Mouse (Mus musculus): ENCODE measurements at regions not wholly inside any gene's neighbourhood (a gene's known extent, or its start where the extent isn't known, plus 50 kb on each side); places are given as distances from the start of the nearest gene placed in this dataset.

DNA sequence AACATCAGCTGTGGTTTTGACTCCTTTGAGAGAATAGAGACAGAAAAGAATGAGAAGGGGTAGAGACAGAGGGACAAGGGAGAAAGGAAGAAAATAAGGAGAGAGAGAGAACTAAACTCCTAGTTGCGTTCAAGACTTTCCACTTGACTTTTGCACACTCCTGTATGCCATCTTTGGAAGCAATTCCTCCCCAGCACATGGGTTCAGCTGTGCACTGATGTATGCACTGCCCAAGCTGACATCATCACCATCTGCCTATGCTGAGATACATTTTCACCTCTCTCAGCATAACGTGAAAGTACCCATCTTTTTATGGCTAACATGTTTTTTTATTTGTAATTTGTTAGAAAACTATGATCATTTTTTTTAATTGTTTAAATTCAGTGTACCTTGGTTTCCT is 214.2 kb upstream of the Robo2 start:
- no peak for ATAC-seq (replicated peaks; ENCODE audit: poor library complexity, severe bottlenecking)

DNA sequence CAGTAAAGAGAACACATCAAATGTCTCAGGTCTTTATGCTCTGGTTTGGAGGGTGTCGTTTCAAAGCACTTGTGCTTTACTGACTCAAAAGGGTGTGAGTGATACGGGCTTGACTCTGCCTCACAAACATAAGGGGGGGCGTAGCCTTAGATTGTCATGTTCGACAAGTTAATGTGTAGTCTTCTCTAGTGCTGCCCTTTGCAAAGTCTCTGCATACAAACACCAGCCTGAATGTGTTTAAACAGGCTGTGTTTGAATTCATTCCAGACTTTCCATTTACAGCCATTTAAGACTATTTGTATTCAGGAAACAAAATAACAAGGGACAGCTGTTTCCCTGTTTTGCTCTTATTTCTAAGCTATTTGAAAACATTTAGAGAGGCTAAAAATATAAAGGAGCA is 200.4 kb upstream of the Robo2 start:
- no peak for ATAC-seq (replicated peaks; ENCODE audit: poor library complexity, severe bottlenecking)

DNA sequence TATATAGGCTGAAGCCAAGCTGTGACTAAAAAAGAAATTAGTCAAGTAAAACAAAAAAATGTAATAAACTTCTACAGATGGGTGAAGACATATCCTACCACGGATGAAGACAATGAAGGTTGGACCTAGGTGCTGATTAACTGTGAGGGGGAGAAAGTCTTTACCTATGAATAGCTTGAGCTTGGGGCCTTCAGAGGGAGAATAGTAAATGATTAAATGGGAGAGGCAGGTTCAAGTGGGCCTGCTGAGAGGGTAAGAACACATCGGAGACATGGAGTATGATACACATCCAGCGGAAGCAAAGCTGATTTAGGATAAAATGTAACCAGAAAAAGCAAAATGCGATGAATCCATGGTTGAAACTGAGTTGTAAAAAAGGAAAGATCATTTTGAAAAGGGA is 197.9 kb upstream of the Robo2 start:
- no peak for ATAC-seq (replicated peaks; ENCODE audit: poor library complexity, severe bottlenecking)

DNA sequence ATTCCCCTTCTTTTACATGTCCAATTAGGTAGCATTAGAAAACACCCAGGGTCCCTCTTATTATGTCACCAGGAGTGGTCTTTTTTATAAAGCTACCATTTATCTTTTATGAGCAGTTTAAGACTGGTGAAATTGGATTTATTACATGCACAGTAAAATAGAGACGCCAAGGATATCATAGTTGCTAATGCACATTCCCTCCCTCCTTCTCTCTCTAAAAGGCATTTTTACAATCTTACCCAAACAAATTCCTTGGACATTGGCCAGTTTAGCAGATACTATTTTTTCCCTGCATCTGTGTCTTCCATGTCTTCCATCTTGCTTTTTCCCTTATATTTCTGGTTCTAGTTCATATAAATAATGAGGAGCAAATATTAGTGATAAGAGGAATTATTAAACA is 186.7 kb upstream of the Robo2 start:
- no peak for ATAC-seq (replicated peaks; ENCODE audit: poor library complexity, severe bottlenecking)

DNA sequence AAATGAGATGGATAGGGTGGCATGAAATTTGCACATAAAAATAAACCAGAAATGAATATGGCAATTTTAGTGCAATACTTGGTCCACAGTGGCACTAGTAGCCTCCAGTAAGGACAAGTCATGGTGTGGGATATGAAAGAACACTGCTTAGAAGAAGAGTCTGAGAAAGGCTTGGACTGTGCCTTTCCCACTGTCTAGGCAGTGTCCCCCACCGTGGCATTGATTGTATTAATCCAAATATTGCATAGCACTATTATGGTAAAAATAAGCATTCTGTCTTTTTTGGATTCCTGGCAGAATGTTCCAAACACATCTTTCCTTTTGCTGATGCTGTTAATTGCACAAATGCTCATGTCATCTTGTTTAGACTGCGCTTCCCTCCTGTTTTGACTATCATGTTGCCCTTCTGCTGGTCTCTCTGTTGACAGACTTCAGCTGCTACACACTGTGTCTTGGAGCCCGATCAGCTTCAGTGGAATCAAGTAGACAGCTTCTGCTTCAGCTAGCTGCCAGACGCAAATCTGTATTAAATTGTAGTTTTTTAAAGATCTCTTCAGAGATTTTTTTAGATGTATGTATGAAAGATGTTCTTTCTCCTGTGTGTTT is 186.2 kb upstream of the Robo2 start:
- ATAC-seq (replicated peaks; ENCODE audit: poor library complexity, severe bottlenecking): no peak

DNA sequence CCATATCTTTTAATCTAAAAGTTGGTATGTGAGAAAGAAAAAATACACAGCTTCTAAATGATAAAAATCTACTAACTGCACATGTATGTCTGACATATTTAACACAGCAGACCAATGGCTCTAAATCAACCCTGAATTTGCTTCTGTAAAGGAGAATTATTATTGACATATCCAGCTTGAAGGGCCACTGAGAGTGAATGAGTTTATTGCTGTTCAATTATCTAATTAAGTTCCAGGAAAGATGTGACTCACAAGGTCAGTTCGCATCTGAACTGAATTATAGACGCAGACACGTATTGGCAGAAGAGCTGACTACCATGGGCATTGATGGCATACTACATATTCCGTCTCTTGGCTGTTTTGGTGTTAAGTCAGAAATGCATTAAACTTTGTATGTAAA is 180.3 kb upstream of the Robo2 start:
- ATAC-seq (replicated peaks; ENCODE audit: poor library complexity, severe bottlenecking): no peak

DNA sequence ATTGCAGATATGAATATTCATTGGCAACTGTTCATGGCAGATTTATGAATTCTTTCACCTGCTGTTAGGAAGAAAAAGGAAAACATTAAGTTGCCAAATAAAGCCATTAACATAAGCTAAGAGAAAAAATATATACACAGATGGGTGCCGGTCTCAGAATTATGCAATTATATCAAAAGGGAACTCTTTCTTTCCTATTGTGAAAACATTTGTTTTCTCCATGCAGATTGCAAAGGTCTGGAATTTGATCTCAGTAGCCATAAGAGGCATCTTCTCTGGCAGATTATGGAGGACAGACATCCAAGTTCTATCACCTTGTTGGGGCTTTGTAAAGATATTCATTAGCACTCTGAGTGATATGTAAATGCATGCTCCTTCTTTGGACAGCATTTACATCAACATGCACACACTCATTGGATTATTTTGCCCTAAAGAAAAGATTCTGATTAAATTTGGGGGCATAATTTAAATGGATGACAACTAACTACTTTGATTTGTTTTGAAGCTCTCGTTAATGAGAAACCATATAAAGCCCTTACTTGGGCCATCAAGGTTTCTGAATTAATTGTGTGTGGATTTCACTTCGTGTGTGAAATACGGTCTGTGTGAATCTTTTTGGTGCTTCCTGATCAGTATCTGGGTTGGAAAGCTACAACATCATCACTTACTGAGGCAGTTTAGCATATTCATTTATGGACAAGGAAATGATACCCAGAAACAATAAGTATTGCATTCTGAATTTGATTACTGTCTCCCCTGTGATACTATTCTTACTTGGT is 171.2 kb upstream of the Robo2 start:
- ATAC-seq (replicated peaks; ENCODE audit: poor library complexity, severe bottlenecking): no peak

DNA sequence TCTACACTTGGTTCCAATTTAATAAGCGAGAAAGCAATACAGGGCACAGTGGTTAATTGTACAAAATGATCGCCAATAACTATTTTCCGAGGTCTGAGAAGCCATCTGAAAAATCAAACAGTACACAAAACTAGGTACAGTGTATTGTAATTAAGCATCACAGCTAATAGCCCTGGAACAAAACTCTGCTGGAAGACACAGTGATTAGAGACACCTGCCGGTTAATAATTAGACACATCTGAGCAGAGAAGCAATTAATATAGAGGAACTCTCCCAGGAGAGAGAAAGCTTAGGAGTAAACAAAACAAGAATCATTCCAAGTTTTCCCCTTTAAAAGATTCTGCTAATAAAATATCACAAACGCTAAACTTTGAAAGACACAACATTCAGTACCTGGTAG is 136.7 kb upstream of the Robo2 start:
- no peak for ATAC-seq (replicated peaks; ENCODE audit: poor library complexity, severe bottlenecking)

DNA sequence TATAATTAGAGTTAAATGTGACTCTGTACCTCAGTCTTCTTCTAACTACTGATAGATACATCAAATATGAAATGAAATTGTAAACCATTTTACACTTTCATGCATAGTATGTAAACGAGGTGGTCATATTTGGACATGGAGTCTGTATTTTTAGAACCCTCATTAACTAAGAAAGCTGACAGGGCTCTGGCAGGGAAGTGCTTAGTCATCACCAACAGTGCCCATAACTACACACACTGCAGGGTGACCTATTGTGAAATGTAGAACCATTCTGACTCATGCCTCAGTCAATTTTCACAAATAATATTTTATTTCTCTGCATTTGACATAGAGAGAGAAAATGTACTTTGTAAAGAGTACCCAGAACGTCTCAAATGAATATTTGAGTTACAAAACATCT is 118.9 kb upstream of the Robo2 start:
- ATAC-seq (replicated peaks; ENCODE audit: poor library complexity, severe bottlenecking): no peak

DNA sequence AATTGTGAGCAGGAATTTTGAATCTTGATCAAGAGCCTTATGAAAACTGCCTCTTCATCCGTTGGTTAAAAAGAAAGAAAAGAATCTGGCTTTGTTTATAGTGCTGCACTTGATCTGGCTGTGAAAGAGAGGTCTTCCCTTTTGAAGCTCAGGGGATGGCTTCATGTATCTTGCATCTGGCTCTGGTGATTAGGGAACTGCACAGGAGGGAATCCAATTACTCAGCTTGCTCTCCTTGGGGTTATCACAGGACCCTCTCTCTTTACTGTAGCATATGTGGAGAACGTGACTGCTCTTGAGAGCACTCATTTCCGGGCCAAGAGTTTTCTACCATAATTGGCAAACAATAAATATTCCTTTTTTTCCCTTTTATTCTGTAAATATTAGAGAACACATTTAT is 116.6 kb upstream of the Robo2 start:
- ATAC-seq (replicated peaks; ENCODE audit: poor library complexity, severe bottlenecking): no peak

DNA sequence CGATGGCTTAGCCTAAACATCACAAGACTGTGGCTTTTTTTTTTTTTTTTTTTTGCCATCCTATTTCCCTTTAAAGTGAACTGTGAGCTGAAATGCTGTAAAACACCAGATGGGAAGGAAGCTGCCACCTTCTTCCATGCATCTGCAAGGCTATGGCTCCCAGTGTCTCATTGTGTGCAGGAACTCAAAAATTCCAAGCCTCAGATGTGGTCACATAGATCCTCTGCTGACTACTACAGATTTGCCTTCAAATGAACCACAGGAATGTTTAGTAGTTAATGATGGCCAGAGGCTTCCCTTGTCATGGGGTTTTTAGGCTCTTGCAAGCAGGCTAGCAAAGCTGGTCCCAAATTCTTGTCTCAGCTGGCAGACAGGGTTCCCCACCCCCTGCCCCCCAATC is 114.9 kb upstream of the Robo2 start:
- no peak for ATAC-seq (replicated peaks; ENCODE audit: poor library complexity, severe bottlenecking)

DNA sequence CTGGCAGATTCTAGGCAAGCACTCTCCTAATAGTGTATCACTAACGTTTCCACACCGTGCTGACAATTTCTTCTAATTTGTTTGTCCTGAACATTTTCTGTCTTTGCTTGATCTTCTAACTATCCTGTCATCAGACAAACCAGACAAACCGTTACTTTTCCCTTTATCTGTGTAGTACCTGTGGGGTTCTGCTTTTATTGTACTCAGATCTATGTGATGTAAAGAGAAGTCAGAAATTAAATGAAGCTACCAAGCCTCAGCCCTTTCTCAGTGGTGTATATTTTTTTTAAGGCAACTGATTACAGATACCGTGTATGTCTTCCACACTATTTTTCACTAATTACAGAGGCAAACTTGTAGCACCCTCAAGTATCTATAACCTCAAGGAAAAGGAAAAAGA is 108.9 kb upstream of the Robo2 start:
- ATAC-seq (replicated peaks; ENCODE audit: poor library complexity, severe bottlenecking): no peak

DNA sequence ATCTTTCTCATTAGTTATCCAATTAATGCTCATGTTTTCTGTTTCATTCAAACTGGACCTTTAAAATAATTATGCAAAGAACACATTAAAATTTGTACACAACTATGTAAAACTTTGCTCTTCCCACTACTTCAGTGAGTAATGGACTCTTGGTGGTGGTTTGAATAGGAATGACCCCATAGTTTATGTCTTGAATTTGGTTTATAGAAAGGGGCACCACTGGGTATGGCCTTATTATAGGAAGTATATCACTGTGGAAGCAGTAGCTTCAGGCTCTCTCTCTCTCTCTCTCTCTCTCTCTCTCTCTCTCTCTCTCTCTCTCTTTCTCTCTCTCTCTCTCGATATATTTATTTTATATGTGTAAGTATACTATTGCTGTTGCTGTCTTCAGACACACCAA is 106.3 kb upstream of the Robo2 start:
- no peak for ATAC-seq (replicated peaks; ENCODE audit: poor library complexity, severe bottlenecking)

DNA sequence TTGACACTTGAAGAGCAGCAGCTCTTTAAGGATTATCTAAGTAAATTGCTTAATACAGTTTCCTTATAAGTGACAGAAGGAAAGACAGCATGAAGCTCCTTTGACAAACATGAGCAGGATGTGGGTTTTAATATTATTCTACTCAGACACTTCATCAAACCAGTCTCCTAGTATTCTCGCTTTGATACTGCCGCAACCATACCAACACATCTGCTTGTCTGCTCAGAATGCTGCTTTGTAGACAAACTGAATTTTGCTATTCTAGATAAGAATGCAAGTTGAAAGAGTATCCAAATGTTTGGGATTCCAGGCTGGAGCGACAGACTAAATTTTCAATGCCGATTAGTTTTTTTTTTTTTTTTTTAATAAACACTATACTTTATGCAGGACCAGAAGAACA is 105.7 kb upstream of the Robo2 start:
- ATAC-seq (replicated peaks; ENCODE audit: poor library complexity, severe bottlenecking): no peak

DNA sequence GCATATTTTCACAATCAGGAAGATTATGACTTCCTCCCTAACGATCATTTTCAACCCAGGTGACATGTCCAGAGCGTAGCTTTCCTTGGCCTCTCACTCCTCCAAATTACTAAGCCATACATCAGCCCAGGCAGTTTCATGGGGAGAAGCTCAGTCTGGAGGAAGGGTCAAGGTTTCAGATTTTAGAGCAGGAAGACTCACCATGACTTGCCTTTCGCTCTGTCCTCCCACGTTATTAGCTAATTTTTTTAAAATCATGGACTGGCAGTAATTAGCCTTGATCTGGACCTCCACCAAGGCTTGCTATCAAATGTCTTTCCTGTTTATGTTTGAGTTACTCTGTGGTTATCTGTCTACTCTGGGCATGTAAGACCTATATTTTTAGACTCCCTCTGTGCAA is 102.9 kb upstream of the Robo2 start:
- ATAC-seq (replicated peaks; ENCODE audit: poor library complexity, severe bottlenecking): no peak

DNA sequence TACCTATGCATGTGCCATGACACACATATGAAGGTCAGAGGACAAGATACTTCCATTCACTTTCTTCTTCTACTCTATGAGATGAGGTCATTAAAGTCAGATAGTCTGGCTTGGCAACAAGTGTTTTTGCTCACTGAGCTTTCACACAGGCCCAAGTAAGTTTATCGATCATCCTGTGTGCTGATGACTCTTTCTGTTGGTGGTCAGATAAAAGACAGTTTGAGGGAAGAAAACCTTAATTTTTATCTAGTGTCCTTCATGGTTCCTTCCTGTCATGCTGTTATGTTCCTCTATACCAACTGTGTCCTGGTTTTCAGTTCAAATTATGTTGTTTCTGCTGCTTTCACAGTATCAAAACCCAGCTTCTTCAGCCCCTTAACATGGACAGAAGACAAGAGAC is 98.8 kb upstream of the Robo2 start:
- no peak for ATAC-seq (replicated peaks; ENCODE audit: poor library complexity, severe bottlenecking)

DNA sequence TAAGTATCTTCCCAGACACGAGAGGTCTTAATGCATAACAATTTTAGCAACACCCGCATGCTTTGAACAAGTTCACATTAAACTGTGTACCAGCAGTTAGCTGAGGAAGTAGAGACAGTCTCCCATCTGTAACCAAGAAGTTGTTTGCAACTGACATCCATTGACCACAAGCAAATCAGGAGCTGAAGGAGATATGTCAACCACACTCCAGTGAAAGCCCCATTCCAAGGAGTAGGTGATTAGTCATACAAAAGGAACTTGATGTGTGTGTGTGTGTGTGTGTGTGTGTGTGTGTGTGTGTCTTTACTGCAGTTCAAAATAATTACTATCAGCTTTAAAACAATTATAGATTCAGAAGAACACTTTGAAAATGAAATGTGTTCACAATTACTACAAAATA is 97.9 kb upstream of the Robo2 start:
- no peak for ATAC-seq (replicated peaks; ENCODE audit: poor library complexity, severe bottlenecking)

DNA sequence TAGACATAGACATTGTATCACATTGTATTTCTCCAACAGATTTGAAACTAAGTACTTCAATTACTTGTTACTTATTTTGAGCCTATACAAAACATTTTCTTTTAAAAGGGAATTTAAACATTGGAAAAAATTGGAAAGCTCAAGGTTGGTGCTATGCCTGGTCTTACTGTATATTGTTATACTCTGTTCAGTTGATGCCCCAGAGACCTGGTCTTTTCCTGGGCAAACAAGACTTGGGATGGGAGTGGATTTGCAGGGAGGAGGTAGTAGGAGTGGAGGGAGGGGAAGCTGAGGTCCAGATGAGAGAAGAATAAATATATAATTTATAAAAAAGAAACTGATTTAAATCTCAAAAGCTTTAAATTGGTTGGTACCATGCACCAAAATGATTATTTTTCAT is 95.1 kb upstream of the Robo2 start:
- no peak for ATAC-seq (replicated peaks; ENCODE audit: poor library complexity, severe bottlenecking)

DNA sequence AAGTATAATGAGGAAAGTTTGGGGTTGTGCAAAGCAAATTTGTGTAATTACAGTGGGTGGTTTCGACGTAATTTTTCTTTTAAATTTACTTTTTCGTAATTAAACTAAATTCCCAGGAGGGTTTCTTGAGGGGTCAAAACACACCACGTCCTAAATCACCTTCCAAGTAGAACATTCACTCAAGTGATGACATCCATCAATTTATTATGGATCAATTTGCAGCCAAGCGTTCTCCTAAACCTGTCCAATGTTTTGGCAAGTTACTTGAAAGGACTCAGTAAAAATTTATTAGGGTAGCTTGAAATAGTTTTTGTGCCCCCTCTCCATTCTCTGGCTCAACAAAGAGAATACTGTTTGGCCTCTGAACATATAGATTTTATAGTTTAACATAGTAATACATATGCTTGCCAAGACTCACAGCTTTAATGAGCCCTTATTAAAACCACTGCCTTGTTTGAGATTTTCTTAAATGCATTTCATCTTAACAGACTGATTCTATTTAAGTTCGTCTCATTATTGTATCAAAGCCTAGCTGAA is 94.6 kb upstream of the Robo2 start:
- ATAC-seq (replicated peaks; ENCODE audit: poor library complexity, severe bottlenecking): no peak

DNA sequence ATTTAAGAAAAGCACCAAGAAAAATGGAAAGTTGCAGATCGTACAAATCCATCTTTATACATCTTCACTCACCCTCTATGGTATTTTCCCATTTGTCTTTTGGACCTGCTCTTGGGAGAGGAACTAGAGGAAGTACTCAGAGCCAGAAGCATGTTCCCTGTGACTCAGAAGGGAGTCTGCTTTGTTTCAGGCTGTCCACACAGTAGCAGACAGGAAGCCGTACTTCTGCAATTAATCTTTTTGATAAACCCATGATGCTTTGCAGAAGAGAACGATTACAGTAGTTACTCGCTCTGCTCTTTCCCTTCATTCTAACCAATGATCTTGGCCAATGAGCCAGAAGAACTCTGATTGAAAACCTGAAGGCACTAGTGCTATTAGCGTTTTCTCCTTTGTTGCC is 92.8 kb upstream of the Robo2 start:
- no peak for ATAC-seq (replicated peaks; ENCODE audit: poor library complexity, severe bottlenecking)

DNA sequence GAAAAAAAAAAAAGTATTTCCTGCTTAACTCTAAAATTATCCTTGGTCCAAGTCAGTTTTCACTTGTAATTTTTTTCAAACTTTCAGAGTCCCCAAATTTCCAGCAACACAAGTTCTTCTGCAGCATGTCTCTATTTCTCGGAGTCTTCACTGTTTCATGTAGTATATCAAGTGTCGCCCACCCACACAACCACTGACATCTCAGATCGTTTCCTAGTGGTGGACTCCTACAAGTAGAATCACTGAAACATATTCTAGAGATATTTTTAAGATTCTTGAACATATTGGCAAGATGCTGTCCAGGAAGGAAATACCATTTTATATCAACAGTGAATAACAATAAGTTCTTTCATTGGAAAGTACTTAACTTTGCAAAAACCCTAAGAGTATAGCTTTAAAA is 89.1 kb upstream of the Robo2 start:
- no peak for ATAC-seq (replicated peaks; ENCODE audit: poor library complexity, severe bottlenecking)

DNA sequence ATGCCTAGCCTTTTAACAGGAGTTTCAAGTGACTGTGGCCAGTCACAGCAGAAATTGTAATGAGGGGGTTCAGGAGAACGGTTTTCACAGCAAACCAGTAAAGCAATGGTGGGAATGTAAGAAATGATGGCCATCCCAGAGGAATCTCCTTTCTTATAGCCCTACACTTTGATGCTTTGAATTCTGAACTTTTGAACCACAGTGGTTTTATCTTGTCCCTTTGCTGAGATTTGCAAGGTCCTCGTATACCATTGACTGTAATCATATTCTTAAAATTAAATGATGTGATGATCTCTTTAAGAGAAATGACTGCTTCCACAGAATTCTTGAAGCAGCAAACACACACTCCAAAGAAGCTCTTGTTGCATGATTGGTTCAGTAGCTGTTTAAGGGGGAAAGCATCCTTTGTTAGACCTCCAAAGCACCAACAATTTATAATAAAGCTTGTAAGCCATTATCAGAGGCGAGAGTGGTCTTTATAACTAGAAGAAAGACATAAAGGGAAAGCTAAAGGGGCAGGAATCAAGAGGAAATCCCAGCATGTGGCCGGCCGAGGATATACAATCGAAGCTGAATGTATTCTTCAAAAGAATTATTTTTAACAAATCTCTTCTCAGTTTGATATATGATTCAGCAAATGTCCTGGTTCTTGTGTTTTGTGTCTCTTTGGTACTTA is 56.3 kb upstream of the Robo2 start:
- ATAC-seq (replicated peaks; ENCODE audit: poor library complexity, severe bottlenecking): no peak
